Mouse (Mus musculus) lung, embryonic 16.5 days (tissue): ENCODE results near the gene Kif1b. TPM values are rescaled to one million over a fixed set of nuclear protein-coding genes. Genes with fewer than 3 reads are reported as not detected.

ENCODE experiments used
- ATAC-seq: fragments of 200-750 bp; cut with Nextera tagmentation; 2 replicates; pipeline ENCODE4 v1.8.0; 2017; ENCODE audit warnings: low read depth, mild to moderate bottlenecking, moderate library complexity
- H3K27ac ChIP-seq: fragments of 300-500 bp; sonication (generic); 2 replicates; pipeline ENCODE4 v1.5.1; 2014; ENCODE audit warnings: mild to moderate bottlenecking, control low read depth, low read length
- H3K27me3 ChIP-seq: fragments of 300-500 bp; sonication (generic); 2 replicates; pipeline ENCODE4 v1.6.1; 2014; ENCODE audit warnings: low read depth, low read length, mixed read lengths; ENCODE audit not compliant: control insufficient read depth, insufficient read depth
- H3K36me3 ChIP-seq: fragments of 300-500 bp; sonication (generic); 2 replicates; pipeline ENCODE4 v1.6.1; 2014; ENCODE audit warnings: low read length; ENCODE audit not compliant: control insufficient read depth, insufficient read depth
- H3K4me1 ChIP-seq: fragments of 300-500 bp; sonication (generic); replicated peaks from 2 replicates; pipeline ENCODE4 v1.6.1; 2014; ENCODE audit warnings: low read length, mixed read lengths; ENCODE audit not compliant: control insufficient read depth, insufficient read depth
- H3K4me2 ChIP-seq: fragments of 300-500 bp; sonication (generic); 2 replicates; pipeline ENCODE4 v1.6.1; 2014; ENCODE audit warnings: low read depth, low read length, control low read depth
- H3K4me3 ChIP-seq: fragments of 300-500 bp; sonication (generic); 2 replicates; pipeline ENCODE4 v1.5.1; 2014; ENCODE audit warnings: mild to moderate bottlenecking, low read length, control low read depth
- H3K9ac ChIP-seq: fragments of 300-500 bp; sonication (generic); 2 replicates; pipeline ENCODE4 v1.6.1; 2014; ENCODE audit warnings: low read length, control low read depth
- H3K9me3 ChIP-seq: fragments of 300-500 bp; sonication (generic); 2 replicates; pipeline ENCODE4 v1.6.1; 2016; ENCODE audit warnings: low read length; ENCODE audit not compliant: control insufficient read depth
- WGBS: fragments of 180-500 bp; shearing (Covaris S2); extraction: QIAGEN DNeasy Blood & Tissue Kit; methylation state at CpG from one replicate; pipeline ENCODE4 v1.1.7; 2014; 5-methylcytosine and 5-hydroxymethylcytosine counted together
- polyA plus RNA-seq: library from polyadenylated mRNA; unstranded; fragments of >200 nt; fragmentation: Nextera tagmentation; extraction: Ambion mirVana; gene quantifications from 2 replicates; pipeline ENCODE4 v1.2.1, GENCODE M21; 2015

Gene Kif1b
- polyA plus RNA-seq, 1 experiment from 2014 or later, result 32.5 TPM

DNA sequence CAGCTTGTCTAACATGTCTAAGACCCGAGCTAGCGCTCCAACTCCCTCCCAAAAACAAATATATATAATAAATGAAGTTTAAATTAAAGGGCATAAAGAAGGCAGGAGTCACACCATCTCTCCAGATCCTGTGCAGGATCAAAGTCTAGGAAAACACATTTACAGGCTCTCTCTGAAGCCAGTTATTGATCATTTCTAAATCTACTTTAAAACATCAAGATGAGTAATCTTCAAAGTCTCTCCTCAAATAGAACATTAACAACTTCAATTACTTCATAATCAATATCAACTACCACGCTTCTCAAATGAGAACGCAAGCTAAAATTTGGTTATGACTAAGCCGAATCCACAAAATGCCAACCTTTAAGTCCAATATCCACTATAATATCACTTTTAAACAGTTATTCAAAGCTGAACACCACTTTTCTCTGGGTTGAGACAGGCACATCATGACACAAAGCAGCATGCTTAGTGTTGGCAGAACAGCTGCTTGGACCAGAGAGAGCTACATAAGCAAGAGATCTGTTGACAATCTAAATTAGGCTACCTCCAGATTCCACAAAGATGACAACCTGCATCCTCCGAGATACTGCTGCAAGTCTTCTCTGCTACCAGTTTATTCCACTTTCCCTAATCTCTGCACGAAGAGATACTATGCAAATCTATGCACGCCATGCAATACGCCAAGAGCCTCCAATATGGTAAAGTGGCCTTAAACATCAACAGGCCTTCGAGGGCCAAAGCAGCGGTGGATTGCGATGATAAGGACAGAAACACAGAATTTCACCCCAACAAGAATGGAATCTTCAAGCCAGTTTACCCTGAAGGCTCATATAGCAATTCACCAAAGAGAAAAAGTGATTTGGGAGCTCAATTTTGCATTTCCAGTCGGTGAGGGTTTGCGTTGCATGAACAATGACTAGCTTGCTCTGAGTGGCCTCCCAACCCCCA lies 1.5 kb downstream of the Kif1b start:
- Histone ChIP-seq H3K27me3 (no peaks in the 10 kb centered on the region), H3K9ac (peak overlapping the region; percentile 89), H3K4me3 (peak overlapping the region; percentile 64), H3K27ac (peak overlapping the region; percentile 84), H3K4me2 (peak overlapping the region; percentile 75), H3K9me3 (no peaks in the 10 kb centered on the region), H3K36me3 (no peaks in the 10 kb centered on the region), H3K4me1 (peaks cover 34% of the 10 kb centered on the region)
- 33% methylated on average over 14 of the region's 14 CpGs for WGBS
- ATAC-seq, result no peak

GRCm38 (mm10) chr4:149304466-149304865 lies 3.0 kb downstream of the Kif1b start:
- no peak overlapping the region for H3K4me3 ChIP-seq
- H3K36me3 ChIP-seq, result no peaks in the 10 kb centered on the region
- no peak for ATAC-seq
- H3K4me1 ChIP-seq, result peaks cover 34% of the 10 kb centered on the region
- H3K27ac ChIP-seq, result no peak overlapping the region
- H3K9ac ChIP-seq, result no peak overlapping the region
- H3K27me3 ChIP-seq, result no peaks in the 10 kb centered on the region
- H3K4me2 ChIP-seq, result no peak overlapping the region
- 60% methylated on average over 1 of the region's 1 CpGs for WGBS
- H3K9me3 ChIP-seq, result no peaks in the 10 kb centered on the region

DNA sequence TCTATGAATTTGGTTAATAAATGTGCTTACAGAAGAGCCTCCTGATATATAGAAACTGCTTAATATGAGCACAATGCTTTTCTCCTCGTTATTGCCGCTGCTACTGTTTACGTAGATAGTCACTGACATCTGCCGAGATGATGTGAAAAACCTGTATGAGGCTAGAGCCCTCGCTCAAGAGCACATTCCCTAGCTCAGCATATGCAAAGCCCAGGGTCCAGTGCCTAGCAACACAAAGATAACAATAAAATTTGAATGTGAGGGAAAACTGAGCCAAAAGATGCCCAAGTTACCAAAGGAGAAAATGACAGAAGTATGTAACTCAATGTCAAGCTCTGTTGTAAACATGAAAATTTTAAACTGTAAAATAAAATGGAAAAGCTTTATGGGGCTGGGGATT lies 4.0 kb downstream of the Kif1b start:
- no peaks in the 10 kb centered on the region for H3K36me3 ChIP-seq
- H3K27me3 ChIP-seq, result no peaks in the 10 kb centered on the region
- H3K4me1 ChIP-seq, result peaks cover 34% of the 10 kb centered on the region
- H3K4me3 ChIP-seq, result no peak overlapping the region
- no peak overlapping the region for H3K9ac ChIP-seq
- WGBS, result 35% methylated on average over 5 of the region's 5 CpGs
- H3K27ac ChIP-seq, result no peak overlapping the region
- ATAC-seq, result no peak
- no peaks in the 10 kb centered on the region for H3K9me3 ChIP-seq
- no peak overlapping the region for H3K4me2 ChIP-seq

DNA sequence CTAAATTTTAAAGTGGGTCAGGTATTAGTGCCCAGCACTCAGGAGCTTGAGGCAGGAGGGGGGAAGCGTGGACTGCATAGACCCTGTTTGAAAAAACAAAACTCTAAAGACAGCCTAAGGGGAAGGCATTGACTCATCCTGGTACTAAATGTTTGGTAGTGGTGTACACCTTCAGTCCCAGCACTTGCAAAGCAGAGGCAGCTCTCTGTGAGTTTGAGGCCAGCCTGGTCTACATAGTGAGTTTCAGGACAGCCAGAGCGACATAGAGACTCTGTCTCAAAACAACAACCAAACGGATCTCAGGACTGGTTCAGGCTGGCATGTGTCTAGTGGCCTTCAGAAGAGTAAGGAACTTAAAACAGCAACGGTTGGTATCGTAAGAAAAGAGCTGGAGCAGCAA lies 4.7 kb downstream of the Kif1b start:
- Histone ChIP-seq H3K9me3 (no peaks in the 10 kb centered on the region), H3K4me2 (no peak overlapping the region), H3K4me1 (peaks cover 34% of the 10 kb centered on the region), H3K36me3 (no peaks in the 10 kb centered on the region), H3K27me3 (no peaks in the 10 kb centered on the region), H3K27ac (no peak overlapping the region), H3K9ac (no peak overlapping the region), H3K4me3 (no peak overlapping the region)
- no peak for ATAC-seq
- 71% methylated on average over 5 of the region's 5 CpGs for WGBS

- Histone ChIP-seq H3K9ac (no peak overlapping the region), H3K4me1 (peaks cover 38% of the 10 kb centered on the region), H3K27ac (no peak overlapping the region)
Observed at GRCm38 (mm10) chr4:149302136-149302535, 5.4 kb downstream of the Kif1b start.

DNA sequence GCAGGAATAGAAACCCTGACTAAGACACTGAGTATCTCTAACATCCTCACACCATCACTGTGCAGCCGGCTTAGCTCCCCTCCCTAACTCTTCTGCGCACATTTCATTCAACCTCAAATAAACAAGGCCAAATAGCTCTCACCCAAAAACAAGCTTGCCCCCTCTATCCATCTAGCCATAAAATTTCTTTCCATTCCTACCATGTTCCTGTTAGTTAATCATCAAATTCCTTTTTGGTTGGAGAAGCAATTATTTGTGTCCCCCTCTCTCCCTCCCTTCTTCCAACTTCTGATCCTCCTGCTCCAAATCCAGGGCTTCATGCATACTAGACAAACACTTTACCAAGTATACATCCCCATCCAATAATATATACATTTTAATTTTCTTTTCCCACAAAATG lies 11.0 kb downstream of the Kif1b start:
- no peaks in the 10 kb centered on the region for H3K9me3 ChIP-seq
- H3K27ac ChIP-seq, result no peak overlapping the region
- H3K4me2 ChIP-seq, result no peak overlapping the region
- ATAC-seq, result no peak
- H3K27me3 ChIP-seq, result no peaks in the 10 kb centered on the region
- 63% methylated on average over 2 of the region's 2 CpGs for WGBS
- H3K4me1 ChIP-seq, result peaks cover 13% of the 10 kb centered on the region
- H3K9ac ChIP-seq, result no peak overlapping the region
- no peak overlapping the region for H3K4me3 ChIP-seq
- no peaks in the 10 kb centered on the region for H3K36me3 ChIP-seq

More at GRCm38 (mm10) chr4:149302136-149302535, 5.4 kb downstream of the Kif1b start:
- no peak overlapping the region for H3K4me3 ChIP-seq
- H3K9me3 ChIP-seq, result no peaks in the 10 kb centered on the region
- 45% methylated on average over 3 of the region's 3 CpGs for WGBS
- no peaks in the 10 kb centered on the region for H3K36me3 ChIP-seq
- H3K27me3 ChIP-seq, result no peaks in the 10 kb centered on the region
- no peak for ATAC-seq
- H3K4me2 ChIP-seq, result no peak overlapping the region

DNA sequence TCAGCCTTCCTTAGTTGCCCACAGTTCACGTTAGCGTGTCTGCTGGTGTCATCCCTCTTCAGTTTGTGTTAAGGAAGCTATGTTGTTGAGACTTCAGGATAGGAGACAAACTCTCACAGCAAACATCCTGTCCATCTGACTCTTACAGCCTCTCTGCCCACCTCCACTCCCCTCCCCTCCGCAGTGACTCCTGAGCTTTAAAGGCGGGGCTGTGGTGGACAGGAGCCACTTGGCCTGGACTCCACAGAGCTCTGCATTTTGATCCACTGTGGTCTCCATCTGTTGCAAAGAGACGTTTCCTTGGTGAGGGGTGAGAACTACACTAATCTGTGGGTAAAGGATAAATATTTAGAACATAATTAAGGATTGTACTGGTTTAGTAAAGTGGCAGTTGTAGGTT lies 14.5 kb downstream of the Kif1b start:
- Histone ChIP-seq H3K27ac (0 out of 2 replicates have a peak overlapping the region, but pooled peaks have one; percentile 16), H3K9me3 (no peaks in the 10 kb centered on the region), H3K27me3 (no peaks in the 10 kb centered on the region), H3K4me1 (peaks cover 11% of the 10 kb centered on the region), H3K36me3 (0 out of 2 replicates have a peak, but pooled peaks cover 6% of the 10 kb centered on the region), H3K9ac (no peak overlapping the region), H3K4me3 (no peak overlapping the region), H3K4me2 (no peak overlapping the region)
- WGBS, result 42% methylated on average over 5 of the region's 5 CpGs
- ATAC-seq, result no peak; the same call in 1 of the 2 replicates

DNA sequence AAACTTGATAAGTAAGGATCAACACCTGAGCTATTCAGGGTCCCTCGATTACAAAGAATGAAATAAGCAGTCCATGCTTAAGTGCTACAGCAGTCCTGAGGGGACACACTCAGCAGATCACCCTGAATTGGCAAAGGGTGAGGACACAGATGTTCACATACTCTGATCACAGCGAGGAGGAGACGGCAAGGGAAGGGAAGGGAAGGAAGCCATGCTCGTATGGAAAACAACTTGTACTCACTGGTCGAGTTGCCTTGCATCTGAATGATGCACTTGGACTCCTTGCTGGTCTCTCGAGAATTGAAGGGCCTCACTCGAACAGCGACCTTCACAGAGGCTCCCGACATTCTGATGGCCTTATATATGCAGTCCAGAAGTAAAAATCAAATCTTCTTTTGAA lies 16.4 kb downstream of the Kif1b start:
- no peaks in the 10 kb centered on the region for H3K9me3 ChIP-seq
- H3K4me3 ChIP-seq, result no peak overlapping the region
- no peaks in the 10 kb centered on the region for H3K27me3 ChIP-seq
- H3K4me2 ChIP-seq, result no peak overlapping the region
- 0 out of 2 replicates have a peak, but pooled peaks cover 6% of the 10 kb centered on the region for H3K36me3 ChIP-seq
- no peak for ATAC-seq
- H3K4me1 ChIP-seq, result peaks cover 12% of the 10 kb centered on the region
- H3K9ac ChIP-seq, result no peak overlapping the region
- H3K27ac ChIP-seq, result no peak overlapping the region
- WGBS, result 75% methylated on average over 9 of the region's 9 CpGs

- Histone ChIP-seq H3K36me3 (0 out of 2 replicates have a peak, but pooled peaks cover 6% of the 10 kb centered on the region), H3K9ac (no peak overlapping the region), H3K27ac (no peak overlapping the region), H3K4me3 (no peak overlapping the region), H3K27me3 (no peaks in the 10 kb centered on the region), H3K9me3 (no peaks in the 10 kb centered on the region), H3K4me1 (peaks cover 15% of the 10 kb centered on the region), H3K4me2 (no peak overlapping the region)
- WGBS, result 78% methylated on average over 7 of the region's 7 CpGs
- ATAC-seq, result no peak
Observed at GRCm38 (mm10) chr4:149290157-149290750, 17.2 kb downstream of the Kif1b start.
